Mouse (Mus musculus): Measurements from ENCODE around the gene Tspan5.

- TF ChIP-seq CTCF (IDR thresholded peaks at IDR 0.05; ENCODE audit: borderline replicate concordance, insufficient read depth, low read length) (no peak), POLR2A (IDR thresholded peaks at IDR 0.05; ENCODE audit: low read depth, low read length) (no peak)
Observed at GRCm38 (mm10) chr3:138839656-138840055, 97.7 kb downstream of the Tspan5 start.
